Mouse (Mus musculus): ENCODE measurements around the gene Gm10801.
"Not testable (repeated sequence)": the region's sequence is repeated elsewhere in the genome, so short reads cannot be mapped to it uniquely, and the experiment has no call there.

Gene Gm10801

DNA sequence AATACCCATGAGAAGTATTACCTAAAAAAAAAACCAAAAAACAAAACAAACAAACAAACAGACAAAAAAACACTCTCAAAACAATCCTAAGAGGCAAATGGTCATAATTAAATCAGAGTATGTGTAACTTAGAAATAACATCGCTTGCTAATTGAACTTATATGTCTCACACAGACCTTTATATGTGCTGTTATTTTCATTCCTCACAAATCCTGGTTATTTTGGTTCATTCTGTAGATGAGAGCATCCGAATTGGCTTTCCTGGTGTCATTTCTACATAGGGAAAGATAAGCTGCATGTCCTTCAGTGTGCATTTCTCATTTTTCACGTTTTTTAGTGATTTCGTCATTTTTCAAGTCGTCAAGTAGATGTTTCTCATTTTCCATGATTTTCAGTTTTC is at the start of gene Gm10801:
Gene Gm10801 (plus strand): TSS at position 301 of the 400 bp plus-strand sequence.
- not testable (repeated sequence) for DNase-seq

DNA sequence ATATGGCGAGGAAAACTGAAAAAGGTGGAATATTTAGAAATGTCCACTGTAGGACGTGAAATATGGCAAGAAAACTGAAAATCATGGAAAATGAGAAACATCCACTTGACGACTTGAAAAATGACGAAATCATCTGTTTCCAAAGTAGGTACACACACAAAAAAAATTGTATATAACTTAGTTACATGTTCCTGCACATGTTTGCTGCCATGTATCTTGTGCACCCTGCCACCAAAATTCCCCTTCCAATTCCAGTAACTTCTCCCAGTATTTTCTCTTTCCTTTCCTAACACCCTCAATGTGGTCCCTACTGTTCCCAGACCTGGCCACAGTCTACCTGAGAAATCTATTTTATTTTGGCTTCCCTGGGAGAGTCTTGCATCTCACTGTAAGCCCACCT is 5.2 kb downstream of the Gm10801 start, which contains the start of gene Gm10800:
Gene Gm10800 (minus strand): TSS at position 101 of the 400 bp plus-strand sequence.
- DNase-seq, result not testable (repeated sequence)

DNA sequence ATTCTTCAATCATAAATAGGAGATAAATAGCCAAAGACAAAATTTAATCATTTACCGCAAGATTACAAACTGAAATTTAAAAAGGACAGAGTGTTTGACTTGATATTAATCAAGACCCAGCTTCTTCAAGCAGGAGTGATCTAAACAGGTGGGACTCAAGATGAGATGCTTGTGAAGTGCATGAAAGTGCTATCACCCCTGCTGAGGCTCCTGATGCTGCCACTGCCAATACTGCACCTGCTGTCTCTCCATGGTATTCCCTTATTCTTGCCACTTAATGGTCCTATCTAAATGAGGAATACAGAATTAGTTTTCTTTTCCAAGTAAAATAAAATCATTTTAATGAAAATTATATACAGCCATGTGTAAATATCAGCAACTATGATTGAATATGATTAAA is 35.5 kb downstream of the Gm10801 start:
- no peak for DNase-seq
